Mouse (Mus musculus) cerebellum, adult 11-12 months (tissue): ENCODE measurements around the gene Mmp9.

Experiments
- DNase-seq: peaks from one replicate; pipeline ENCODE4 v3.0.0; 2022

Mmp9 gene

DNA sequence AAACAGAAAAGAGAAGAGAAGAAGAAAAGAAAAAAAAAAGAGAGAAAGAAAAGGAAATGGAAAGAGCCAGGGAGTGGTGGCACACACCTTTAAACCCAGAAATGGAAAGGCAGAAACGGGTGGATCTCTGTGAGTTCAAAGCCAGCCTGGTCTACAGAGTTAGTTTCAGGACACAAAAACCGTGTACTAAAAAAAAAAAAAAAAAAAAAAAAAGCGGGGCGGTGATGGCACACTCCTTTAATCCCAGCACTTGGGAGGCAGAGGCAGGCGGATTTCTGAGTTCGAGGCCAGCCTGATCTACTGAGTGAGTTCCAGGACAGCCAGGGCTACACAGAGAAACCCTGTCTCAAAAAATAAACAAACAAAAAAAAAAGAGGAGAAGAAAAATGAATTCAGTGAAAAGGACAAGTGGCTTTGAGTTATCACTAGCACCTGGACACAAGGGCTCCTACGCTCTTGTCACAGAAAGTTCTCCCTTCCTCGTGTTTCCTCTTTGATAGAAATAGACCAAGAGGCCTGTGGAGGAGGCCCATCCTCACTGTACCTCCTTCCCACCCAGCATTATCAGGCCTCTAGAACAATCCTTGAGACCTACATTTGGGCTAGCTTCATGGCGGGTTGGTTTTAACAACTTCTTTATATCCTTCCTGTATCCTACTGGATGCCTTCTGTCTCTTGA lies 27.7 kb upstream of the Mmp9 start:
- no peak for DNase-seq

- peak; percentile 54 for DNase-seq
These were observed 27.2 kb upstream of the Mmp9 start for GRCm38 (mm10) chr2:164913428-164913786.

GRCm38 (mm10) chr2:164916820-164917219 lies 23.8 kb upstream of the Mmp9 start:
- DNase-seq, result no peak

DNA sequence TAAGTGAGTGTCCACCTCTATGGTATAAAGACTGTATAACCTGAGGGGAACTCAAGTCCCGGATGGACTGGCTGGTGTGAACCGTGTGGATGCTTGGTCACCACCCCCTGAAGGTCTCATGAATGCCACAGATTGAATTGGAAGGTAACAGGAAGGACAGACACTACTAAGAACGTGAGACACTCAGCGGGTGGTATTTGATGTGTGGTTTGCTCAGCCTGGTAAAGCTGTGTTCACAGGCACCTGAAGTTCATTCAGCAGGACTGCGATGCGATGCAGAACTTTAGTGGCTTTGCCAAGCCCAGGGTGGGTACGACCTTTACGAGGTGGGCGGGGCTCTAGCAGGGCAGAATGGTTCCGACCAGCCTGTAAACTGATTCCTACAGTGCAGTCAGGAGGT lies 23.2 kb upstream of the Mmp9 start:
- DNase-seq, result no peak

GRCm38 (mm10) chr2:164918325-164918724 lies 22.3 kb upstream of the Mmp9 start:
- DNase-seq, result no peak

- no peak for DNase-seq
These were observed 18.6 kb upstream of the Mmp9 start for GRCm38 (mm10) chr2:164921984-164922383.

GRCm38 (mm10) chr2:164923291-164923690 lies 17.3 kb upstream of the Mmp9 start:
- DNase-seq, result no peak

GRCm38 (mm10) chr2:164924100-164924857 lies 16.3 kb upstream of the Mmp9 start:
- peak; percentile 91 for DNase-seq

GRCm38 (mm10) chr2:164930706-164931581 lies 9.6 kb upstream of the Mmp9 start:
- DNase-seq, result no peak

- DNase-seq, result no peak
These were observed 7.0 kb upstream of the Mmp9 start for GRCm38 (mm10) chr2:164933534-164933933.

DNA sequence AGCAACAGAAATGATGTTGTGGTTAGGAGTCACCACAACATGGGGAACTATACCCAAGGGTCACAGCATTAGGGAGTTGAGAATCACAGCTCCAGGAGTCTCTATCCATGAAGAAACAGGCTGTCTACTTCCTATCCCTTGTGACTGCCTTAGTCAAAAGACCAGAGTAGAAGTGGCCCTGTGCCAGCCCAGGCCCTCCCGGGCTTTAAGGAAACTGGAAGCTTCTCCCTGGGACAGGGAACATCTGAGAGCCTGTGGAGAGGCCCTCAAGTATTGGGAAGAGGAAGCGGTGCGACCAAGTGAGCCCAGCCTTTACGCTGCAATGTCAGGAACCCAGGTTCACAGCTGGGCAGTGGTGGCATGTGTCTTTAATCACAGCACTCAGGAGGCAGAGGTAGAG lies 4.6 kb upstream of the Mmp9 start:
- DNase-seq, result no peak

DNA sequence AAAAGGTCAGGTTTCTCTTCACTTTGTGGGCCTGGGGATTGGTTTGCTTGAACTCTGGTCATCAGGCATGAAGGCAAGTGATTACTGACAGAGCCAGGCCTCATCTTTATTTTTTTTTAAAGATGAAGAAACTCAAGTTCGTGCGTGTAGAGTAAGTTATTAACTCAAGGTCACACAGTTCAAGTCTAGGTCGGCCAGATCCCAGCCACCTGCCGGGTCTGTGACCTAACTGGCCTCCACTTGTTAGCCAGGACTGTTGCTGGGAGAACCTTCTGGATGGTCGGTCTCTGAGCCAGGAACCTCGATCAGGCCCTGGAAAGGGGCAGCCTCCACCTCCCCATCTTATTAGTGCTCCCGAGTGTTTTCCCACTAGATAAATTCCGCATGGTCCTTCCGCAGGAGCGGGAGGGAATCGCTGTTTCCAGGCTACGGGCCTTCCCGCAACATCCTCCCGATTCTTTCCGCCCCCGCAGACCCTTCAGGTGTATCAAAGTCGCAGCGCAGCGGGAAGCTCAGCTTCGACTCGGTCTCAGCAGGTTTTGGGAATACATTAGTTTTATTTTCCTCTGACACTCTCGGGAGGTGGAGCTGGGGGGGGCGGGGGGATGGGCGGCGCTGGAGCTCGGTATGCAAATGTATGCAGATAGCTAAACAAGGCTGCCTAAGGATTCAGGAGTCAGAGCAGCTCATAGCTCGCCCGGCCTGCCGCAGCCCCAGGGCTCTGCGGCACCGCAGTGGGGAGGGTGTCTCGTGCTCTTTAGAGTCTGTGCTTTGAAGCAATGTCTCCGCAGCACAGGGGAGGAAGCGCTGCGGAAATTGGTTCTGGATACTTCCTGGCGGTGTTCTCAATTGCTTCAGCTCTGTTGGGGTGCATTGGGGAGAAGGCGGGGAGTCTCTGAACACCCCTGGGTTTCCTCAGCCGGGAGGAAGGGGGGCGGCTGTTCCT lies 2.2 kb upstream of the Mmp9 start:
- DNase-seq, result peak; percentile 85

- peak; percentile 54 for DNase-seq
These were observed 1.5 kb upstream of the Mmp9 start for GRCm38 (mm10) chr2:164939106-164939505.

DNA sequence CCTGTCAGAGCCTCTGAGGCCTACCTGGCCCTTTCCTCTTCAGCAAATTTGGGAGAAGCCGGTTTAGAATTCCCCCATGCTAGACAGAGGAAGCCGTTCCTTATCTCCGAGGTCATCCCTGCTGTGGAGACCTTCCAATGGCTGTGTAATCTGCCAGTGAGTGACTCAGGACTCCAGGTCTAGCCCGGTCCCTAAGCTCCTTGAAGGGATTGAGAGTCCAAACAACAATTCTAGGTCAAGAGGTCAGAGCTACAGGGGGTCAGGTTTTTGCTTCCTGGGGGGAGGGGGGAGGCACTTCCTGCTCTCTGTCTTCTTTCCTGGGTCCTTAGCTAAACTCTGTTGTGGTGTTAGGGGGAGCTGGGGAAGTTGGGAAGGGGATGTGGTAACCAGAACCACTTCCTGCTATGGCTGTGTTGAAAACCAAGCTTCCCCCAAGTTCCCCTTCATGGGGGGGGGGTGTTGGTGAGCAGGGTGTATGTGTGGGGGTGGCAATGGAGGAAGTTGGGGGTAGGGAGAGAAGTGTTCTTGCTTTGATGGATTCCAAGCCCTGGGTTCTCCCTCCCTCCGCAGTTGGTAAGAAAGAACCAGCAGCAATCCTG lies 2.2 kb downstream of the Mmp9 start:
- DNase-seq, result no peak

GRCm38 (mm10) chr2:164947506-164947905 lies 6.9 kb downstream of the Mmp9 start:
- no peak for DNase-seq

- DNase-seq, result no peak
These were observed 7.3 kb downstream of the Mmp9 start for GRCm38 (mm10) chr2:164947930-164948329.

- no peak for DNase-seq
These were observed 8.4 kb downstream of the Mmp9 start for GRCm38 (mm10) chr2:164948962-164949361.

DNA sequence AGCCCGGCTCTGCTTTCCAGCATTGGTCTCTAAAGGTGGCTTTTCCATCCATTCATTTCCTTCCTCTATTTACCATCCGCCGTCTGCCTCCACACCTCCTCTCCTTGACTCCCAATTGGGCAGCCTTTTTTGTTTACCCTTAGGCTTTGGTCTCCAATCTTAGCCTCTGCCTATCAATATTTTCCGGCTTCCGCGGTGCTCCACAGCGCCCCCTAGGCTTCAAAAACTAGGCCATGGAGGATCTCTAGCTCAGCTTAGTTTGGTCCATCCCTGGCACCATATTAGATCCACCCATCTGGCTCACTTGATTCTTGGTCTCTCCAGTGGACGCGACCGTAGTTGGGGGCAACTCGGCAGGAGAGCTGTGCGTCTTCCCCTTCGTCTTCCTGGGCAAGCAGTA lies 9.9 kb downstream of the Mmp9 start:
- no peak for DNase-seq

GRCm38 (mm10) chr2:164951745-164952144 lies 11.2 kb downstream of the Mmp9 start:
- peak; percentile 26 for DNase-seq

DNA sequence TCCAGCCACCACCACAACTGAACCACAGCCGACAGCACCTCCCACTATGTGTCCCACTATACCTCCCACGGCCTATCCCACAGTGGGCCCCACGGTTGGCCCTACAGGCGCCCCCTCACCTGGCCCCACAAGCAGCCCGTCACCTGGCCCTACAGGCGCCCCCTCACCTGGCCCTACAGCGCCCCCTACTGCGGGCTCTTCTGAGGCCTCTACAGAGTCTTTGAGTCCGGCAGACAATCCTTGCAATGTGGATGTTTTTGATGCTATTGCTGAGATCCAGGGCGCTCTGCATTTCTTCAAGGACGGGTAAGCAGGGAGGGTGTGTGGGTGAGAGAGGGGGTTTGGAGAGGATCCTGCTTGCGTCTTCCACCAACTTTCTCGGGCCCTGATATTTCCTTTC lies 11.9 kb downstream of the Mmp9 start:
- peak; percentile 28 for DNase-seq

GRCm38 (mm10) chr2:164953224-164953623 lies 12.6 kb downstream of the Mmp9 start:
- peak; percentile 85 for DNase-seq

GRCm38 (mm10) chr2:164955725-164956124 lies 15.1 kb downstream of the Mmp9 start:
- DNase-seq, result no peak
